Mouse (Mus musculus) telencephalon, adult 2 months (tissue): ENCODE measurements around the gene Cutal.

ENCODE experiments used
- DNase-seq: peaks from one replicate; pipeline ENCODE4 v3.0.0-alpha.2; 2011; ENCODE audit warnings: low read depth, low spot score

Cutal gene

GRCm38 (mm10) chr2:34914823-34915082 is 40.6 kb downstream of the Cutal start:
- no peak for DNase-seq

- DNase-seq, result no peak
These were observed 40.9 kb downstream of the Cutal start for GRCm38 (mm10) chr2:34915103-34915502.

- no peak for DNase-seq
These were observed 45.9 kb downstream of the Cutal start for GRCm38 (mm10) chr2:34920144-34920543.

GRCm38 (mm10) chr2:34922729-34923128 is 48.5 kb downstream of the Cutal start:
- no peak for DNase-seq

- no peak for DNase-seq
These were observed 53.1 kb downstream of the Cutal start for GRCm38 (mm10) chr2:34927320-34927719.

- no peak for DNase-seq
These were observed 63.3 kb downstream of the Cutal start for GRCm38 (mm10) chr2:34937460-34937859.

GRCm38 (mm10) chr2:34938269-34939208 is 64.3 kb downstream of the Cutal start:
- no peak for DNase-seq

GRCm38 (mm10) chr2:34940246-34940645 is 66.0 kb downstream of the Cutal start:
- DNase-seq, result no peak

GRCm38 (mm10) chr2:34941061-34941675 is 67.0 kb downstream of the Cutal start:
- no peak for DNase-seq
